Mouse (Mus musculus) gastrocnemius, adult 2 months (tissue): ENCODE results near the gene 4933409G03Rik. TPM values are rescaled to one million over a fixed set of nuclear protein-coding genes. Genes with fewer than 3 reads are reported as not detected.
A peak's percentile ranks its signal among the peaks of the same experiment; 100 is the strongest.
"Not testable (repeated sequence)": the region's sequence is repeated elsewhere in the genome, so short reads cannot be mapped to it uniquely, and the experiment has no call there.

ENCODE experiments used
- DNase-seq: peaks from one replicate; pipeline ENCODE4 v3.0.0; 2022
- H3K27ac ChIP-seq: fragments of 200-600 bp; 2 replicates; pipeline ENCODE4 v1.8.1; 2022; ENCODE audit warnings: mild to moderate bottlenecking
- H3K4me3 ChIP-seq: fragments of 200-600 bp; 2 replicates; pipeline ENCODE4 v1.8.1; 2022; ENCODE audit warnings: mild to moderate bottlenecking, moderate library complexity
- CTCF ChIP-seq: fragments of 200-600 bp; IDR thresholded peaks from 2 replicates; pipeline ENCODE4 v1.8.1; 2022; ENCODE audit warnings: antibody characterized with exemption, mild to moderate bottlenecking, moderate library complexity
- intact Hi-C: fragments of 180-260 bp; cut with DNase I; formaldehyde crosslinking; loops from one replicate; pipeline ENCODE4 v1.15.1; 2025
- long read RNA-seq, 2 experiments: library from polyadenylated mRNA; stranded (forward); transcript quantifications; one replicate each; pipeline ENCODE4 v2.0.0; 2021
- total RNA-seq, 2 experiments: library from RNA; stranded (reverse); gene quantifications; 2 replicates each; pipeline ENCODE4 v1.2.3; 2021

Gene 4933409G03Rik
- total RNA-seq = not detected
- long read RNA-seq, experiment 1 = 0 reads
- long read RNA-seq, experiment 2 = 0 reads

GRCm38 (mm10) chr2:68582113-68582512 is at the start of gene 4933409G03Rik:
4933409G03Rik (plus strand) TSS chr2:68582413.
- Histone ChIP-seq H3K4me3 (no peak within 1 kb of the TSS), H3K27ac (no peak within 1 kb of the TSS)
- TF ChIP-seq CTCF = no peak
- intact Hi-C loops = no loop called here
- DNase-seq = no peak

DNA sequence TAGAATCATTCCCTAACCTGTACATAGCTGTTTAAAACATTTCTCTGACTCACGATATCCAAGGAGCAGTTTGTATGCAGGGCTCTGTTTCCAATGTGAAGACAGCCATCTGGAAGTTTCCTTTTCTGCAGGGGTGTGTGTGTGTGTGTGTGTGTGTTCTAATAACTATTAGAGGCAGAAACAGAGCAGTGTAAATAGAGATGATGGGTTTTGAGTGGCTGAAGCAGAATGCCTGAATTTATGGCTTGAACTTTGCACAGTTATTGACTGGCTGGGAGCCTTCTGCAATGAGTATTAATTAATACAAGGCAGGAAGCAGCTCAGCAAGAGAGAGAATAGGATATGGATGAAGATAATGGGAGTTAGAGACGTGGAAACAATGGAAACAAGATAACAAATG is 38.0 kb upstream of the 4933409G03Rik start:
- intact Hi-C loops = no loop called here
- Histone ChIP-seq H3K4me3 (no peak overlapping the region), H3K27ac (no peak overlapping the region)
- no peak for DNase-seq
- no peak for TF ChIP-seq CTCF

DNA sequence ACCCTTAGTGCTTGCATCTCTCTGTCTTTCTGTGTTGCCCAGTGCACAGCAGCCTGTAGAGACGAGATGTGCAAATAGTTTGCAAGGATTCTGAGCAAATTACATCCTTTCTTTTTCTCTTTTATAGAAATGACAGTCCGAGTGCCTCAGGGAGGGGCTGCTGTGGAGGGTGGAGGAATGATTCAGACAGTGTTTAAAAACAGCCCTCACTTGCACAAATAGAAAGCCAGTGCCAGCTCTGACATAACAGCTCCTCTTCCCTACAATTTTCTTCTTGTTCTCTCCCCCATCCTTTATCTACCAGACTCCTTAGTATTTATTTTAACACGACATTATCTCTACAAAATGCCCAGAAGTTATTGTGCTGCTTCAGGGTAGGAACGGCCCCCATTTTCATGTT is 21.4 kb upstream of the 4933409G03Rik start:
- Histone ChIP-seq H3K4me3 (no peak overlapping the region), H3K27ac (no peak overlapping the region)
- TF ChIP-seq CTCF = no peak
- DNase-seq = no peak
- intact Hi-C loops = loop anchor here (5.0 to 10.0 kb wide), 3 partner anchors 196 to 866 kb away; no protein-coding TSS in a partner anchor

- intact Hi-C loops = loop anchor here (5.0 to 10.0 kb wide), 3 partner anchors 194 to 864 kb away; no protein-coding TSS in a partner anchor
- Histone ChIP-seq H3K27ac (no peak overlapping the region), H3K4me3 (no peak overlapping the region)
- peak; percentile 68 for TF ChIP-seq CTCF
- DNase-seq = no peak
Measured at GRCm38 (mm10) chr2:68563331-68563730, 18.9 kb upstream of the 4933409G03Rik start.

GRCm38 (mm10) chr2:68568361-68568760 is 13.9 kb upstream of the 4933409G03Rik start:
- peak; percentile 72 for DNase-seq
- no peak for TF ChIP-seq CTCF
- Histone ChIP-seq H3K4me3 (no peak overlapping the region), H3K27ac (no peak overlapping the region)
- intact Hi-C loops = loop anchor here (10.0 kb wide), 1 partner anchor 536 kb away; no protein-coding TSS in a partner anchor

- DNase-seq = no peak
- intact Hi-C loops = no loop called here
- Histone ChIP-seq H3K27ac (no peak overlapping the region), H3K4me3 (no peak overlapping the region)
- TF ChIP-seq CTCF = peak; percentile 21; the same call in 1 of the 2 replicates
Measured at GRCm38 (mm10) chr2:68572340-68572739, 9.9 kb upstream of the 4933409G03Rik start.

GRCm38 (mm10) chr2:68592765-68593164 is 10.6 kb downstream of the 4933409G03Rik start:
- intact Hi-C loops = no loop called here
- H3K4me3 ChIP-seq = no peak overlapping the region
- TF ChIP-seq CTCF = no peak
- H3K27ac ChIP-seq = no peak overlapping the region
- no peak for DNase-seq

GRCm38 (mm10) chr2:68656186-68656585 is 74.0 kb downstream of the 4933409G03Rik start, which contains the start of gene 4932414N04Rik:
4932414N04Rik (plus strand) TSS chr2:68656486.
- intact Hi-C loops, DNase-seq: not testable (repeated sequence)

More at GRCm38 (mm10) chr2:68656186-68656585, 74.0 kb downstream of the 4933409G03Rik start, which contains the start of gene 4932414N04Rik:
- not testable (repeated sequence) for H3K4me3 ChIP-seq, H3K27ac ChIP-seq

Other genes with a start within 250 kb of the 4933409G03Rik start
- 1 to 10 TPM; 1.9 to 4.1 TPM for gene Stk39, start 110.1 kb upstream of the 4933409G03Rik start, total RNA-seq
- gene 4932414N04Rik, start 74.1 kb downstream of the 4933409G03Rik start, total RNA-seq = not detected